Mouse (Mus musculus) stomach, postnatal 0 days (tissue): ENCODE measurements around the gene Heca. TPM values are rescaled to one million over a fixed set of nuclear protein-coding genes. Genes with fewer than 3 reads are reported as not detected.

Source experiments
- ATAC-seq: fragments of 200-750 bp; cut with Nextera tagmentation; 2 replicates; pipeline ENCODE4 v1.8.0; 2017; ENCODE audit not compliant: low FRiP score, low TSS enrichment
- DNase-seq: peaks from one replicate; pipeline ENCODE4 v3.0.0-alpha.2; 2016; ENCODE audit warnings: low spot score
- H3K27ac ChIP-seq: fragments of 300-500 bp; sonication (generic); replicated peaks from 2 replicates; pipeline ENCODE4 v1.5.1; 2014; ENCODE audit warnings: mild to moderate bottlenecking, control low read depth
- H3K27me3 ChIP-seq: fragments of 300-500 bp; sonication (generic); 2 replicates; pipeline ENCODE4 v1.6.1; 2014; ENCODE audit warnings: low read length; ENCODE audit not compliant: control insufficient read depth, insufficient read depth
- H3K36me3 ChIP-seq: fragments of 300-500 bp; sonication (generic); 2 replicates; pipeline ENCODE4 v1.6.1; 2014; ENCODE audit warnings: low read length, mixed read lengths; ENCODE audit not compliant: control insufficient read depth, insufficient read depth
- H3K4me1 ChIP-seq: fragments of 300-500 bp; sonication (generic); replicated peaks from 2 replicates; pipeline ENCODE4 v1.6.1; 2014; ENCODE audit warnings: antibody characterized with exemption; ENCODE audit not compliant: control insufficient read depth, insufficient read depth
- H3K4me2 ChIP-seq: fragments of 300-500 bp; sonication (generic); replicated peaks from 2 replicates; pipeline ENCODE4 v1.6.1; 2014; ENCODE audit warnings: low read depth, mild to moderate bottlenecking, control low read depth, moderate library complexity
- H3K4me3 ChIP-seq: fragments of 300-500 bp; sonication (generic); 2 replicates; pipeline ENCODE4 v1.5.1; 2014; ENCODE audit warnings: low read depth, low read length, control low read depth
- H3K9ac ChIP-seq: fragments of 300-500 bp; sonication (generic); 2 replicates; pipeline ENCODE4 v1.6.1; 2014; ENCODE audit warnings: mild to moderate bottlenecking, low read length, control low read depth, mixed read lengths
- H3K9me3 ChIP-seq: fragments of 300-500 bp; sonication (generic); 2 replicates; pipeline ENCODE4 v1.6.1; 2016; ENCODE audit warnings: low read length; ENCODE audit not compliant: control insufficient read depth
- CTCF ChIP-seq: IDR thresholded peaks from 2 replicates; pipeline ENCODE4 v1.5.1; 2016; ENCODE audit warnings: antibody characterized with exemption, low read depth, mild to moderate bottlenecking, moderate library complexity
- EP300 ChIP-seq: optimal IDR thresholded peaks from 2 replicates; pipeline ENCODE3; 2016; ENCODE audit warnings: antibody characterized with exemption
- WGBS: fragments of 180-500 bp; shearing (Covaris S2); extraction: QIAGEN DNeasy Blood & Tissue Kit; methylation state at CpG from one replicate; pipeline ENCODE4 v1.1.7; 2014; 5-methylcytosine and 5-hydroxymethylcytosine counted together
- polyA plus RNA-seq: library from polyadenylated mRNA; unstranded; fragments of >200 nt; fragmentation: Nextera tagmentation; extraction: Ambion mirVana; gene quantifications from 2 replicates; pipeline ENCODE4 v1.2.1, GENCODE M21; 2015

Heca gene
- 7.2 and 9.8 TPM in 2 replicates for polyA plus RNA-seq

- Histone ChIP-seq H3K9ac (peak within 1 kb of the TSS; percentile 99), H3K27me3 (no peaks in the 10 kb centered on the region), H3K9me3 (no peaks in the 10 kb centered on the region), H3K4me2 (peak within 1 kb of the TSS; percentile 62), H3K36me3 (no peaks in the 10 kb centered on the region), H3K27ac (peak within 1 kb of the TSS; percentile 99), H3K4me3 (peak within 1 kb of the TSS; percentile 82), H3K4me1 (no peaks in the 10 kb centered on the region; the same call in 1 of the 2 replicates)
- DNase-seq = peak; percentile 97
- no peak for TF ChIP-seq EP300
- no peak for TF ChIP-seq CTCF
- peak; percentile 98 for ATAC-seq
- WGBS = 5% methylated on average over 35 of the region's 50 CpGs
These were observed at the start of gene Heca for GRCm38 (mm10) chr10:17947960-17948730. Gene Heca (minus strand): TSS chr10:17948067.

- no peak for ATAC-seq
- Histone ChIP-seq H3K4me3 (no peak overlapping the region), H3K9me3 (no peaks in the 10 kb centered on the region), H3K9ac (no peak overlapping the region), H3K4me2 (no peak overlapping the region), H3K27me3 (no peaks in the 10 kb centered on the region), H3K36me3 (no peaks in the 10 kb centered on the region), H3K4me1 (no peaks in the 10 kb centered on the region), H3K27ac (no peak overlapping the region)
- DNase-seq = no peak
- no peak for TF ChIP-seq CTCF
- TF ChIP-seq EP300 = no peak
- 79% methylated on average over 4 of the region's 4 CpGs for WGBS
These were observed 42.7 kb upstream of the Heca start for GRCm38 (mm10) chr10:17990576-17990975.

GRCm38 (mm10) chr10:17989136-17989535, 41.3 kb upstream of the Heca start:
- H3K36me3 ChIP-seq = no peaks in the 10 kb centered on the region
- H3K27ac ChIP-seq = no peak overlapping the region
- ATAC-seq = no peak

GRCm38 (mm10) chr10:17987823-17988423, 40.1 kb upstream of the Heca start:
- DNase-seq = no peak
- WGBS = 80% methylated on average over 8 of the region's 8 CpGs
- no peaks in the 10 kb centered on the region for H3K4me1 ChIP-seq

More at GRCm38 (mm10) chr10:17989136-17989535, 41.3 kb upstream of the Heca start:
- Histone ChIP-seq H3K9ac (no peak overlapping the region), H3K4me1 (no peaks in the 10 kb centered on the region), H3K4me3 (no peak overlapping the region), H3K9me3 (no peaks in the 10 kb centered on the region), H3K27me3 (no peaks in the 10 kb centered on the region), H3K4me2 (no peak overlapping the region)
- 60% methylated on average over 6 of the region's 6 CpGs for WGBS
- no peak for DNase-seq
- TF ChIP-seq EP300 = no peak
- TF ChIP-seq CTCF = no peak

GRCm38 (mm10) chr10:17983313-17983712, 35.4 kb upstream of the Heca start:
- Histone ChIP-seq H3K27ac (no peak overlapping the region), H3K4me1 (no peaks in the 10 kb centered on the region), H3K27me3 (no peaks in the 10 kb centered on the region), H3K4me2 (no peak overlapping the region), H3K36me3 (no peaks in the 10 kb centered on the region), H3K9ac (no peak overlapping the region), H3K9me3 (no peaks in the 10 kb centered on the region), H3K4me3 (no peak overlapping the region)
- no peak for TF ChIP-seq CTCF
- no peak for TF ChIP-seq EP300
- ATAC-seq (no peak), DNase-seq (no peak)
- 81% methylated on average over 2 of the region's 2 CpGs for WGBS

More at GRCm38 (mm10) chr10:17987823-17988423, 40.1 kb upstream of the Heca start:
- no peak overlapping the region for H3K4me2 ChIP-seq
- ATAC-seq = no peak
- H3K9me3 ChIP-seq = no peaks in the 10 kb centered on the region
- TF ChIP-seq EP300 (no peak), CTCF (no peak)
- H3K27ac ChIP-seq = no peak overlapping the region
- no peak overlapping the region for H3K9ac ChIP-seq
- H3K4me3 ChIP-seq = no peak overlapping the region
- H3K36me3 ChIP-seq = no peaks in the 10 kb centered on the region
- no peaks in the 10 kb centered on the region for H3K27me3 ChIP-seq

GRCm38 (mm10) chr10:17966090-17966489, 18.2 kb upstream of the Heca start:
- no peak for DNase-seq
- ATAC-seq = no peak
- Histone ChIP-seq H3K27ac (no peak overlapping the region), H3K27me3 (no peaks in the 10 kb centered on the region), H3K4me1 (no peaks in the 10 kb centered on the region), H3K9ac (no peak overlapping the region), H3K9me3 (no peaks in the 10 kb centered on the region), H3K36me3 (no peaks in the 10 kb centered on the region), H3K4me2 (no peak overlapping the region), H3K4me3 (no peak overlapping the region)
- WGBS = 57% methylated on average over 4 of the region's 4 CpGs
- TF ChIP-seq CTCF (no peak), EP300 (no peak)
